Mouse (Mus musculus) frontal cortex, postnatal 10 days (tissue): Measurements from ENCODE around the gene Saysd1.

Experiments used
- DNase-seq, 2 experiments: peaks; one replicate each; pipeline ENCODE4 v3.0.0; 2022; ENCODE audit warnings: low spot score in 2 of 2, mixed read lengths in 1 of 2

The Saysd1 gene

GRCm38 (mm10) chr14:20110945-20111344 is 27.4 kb downstream of the Saysd1 start:
- DNase-seq = no peak

- no peak for DNase-seq
Measured at GRCm38 (mm10) chr14:20106271-20106670, 32.1 kb downstream of the Saysd1 start.

- DNase-seq = no peak
Measured at GRCm38 (mm10) chr14:20103207-20103606, 35.1 kb downstream of the Saysd1 start.

- DNase-seq = no peak
Measured at GRCm38 (mm10) chr14:20098061-20098460, 40.3 kb downstream of the Saysd1 start.

GRCm38 (mm10) chr14:20094942-20095341 is 43.4 kb downstream of the Saysd1 start:
- no peak for DNase-seq

- no peak for DNase-seq
Measured at GRCm38 (mm10) chr14:20093493-20093892, 44.8 kb downstream of the Saysd1 start.

GRCm38 (mm10) chr14:20084335-20084734 is 54.0 kb downstream of the Saysd1 start:
- DNase-seq = no peak

- peak; percentile 82 to 87 for DNase-seq
Measured at GRCm38 (mm10) chr14:20082536-20083325, 55.6 kb downstream of the Saysd1 start.

- DNase-seq = no peak
Measured at GRCm38 (mm10) chr14:20081937-20082533, 56.3 kb downstream of the Saysd1 start.

- DNase-seq = no peak
Measured at GRCm38 (mm10) chr14:20081084-20081483, 57.2 kb downstream of the Saysd1 start.

- DNase-seq = no peak
Measured at GRCm38 (mm10) chr14:20077181-20077580, 61.2 kb downstream of the Saysd1 start.

GRCm38 (mm10) chr14:20075544-20075943 is 62.8 kb downstream of the Saysd1 start:
- DNase-seq = no peak

GRCm38 (mm10) chr14:20074759-20075158 is 63.6 kb downstream of the Saysd1 start:
- no peak for DNase-seq

- DNase-seq = peak in 1 of 2 experiments; percentile 32
Measured at GRCm38 (mm10) chr14:20070629-20071028, 67.7 kb downstream of the Saysd1 start.

GRCm38 (mm10) chr14:20068365-20068764 is 70.0 kb downstream of the Saysd1 start:
- DNase-seq = no peak

- DNase-seq = peak; percentile 59 to 68
Measured at GRCm38 (mm10) chr14:20067293-20068074, 70.8 kb downstream of the Saysd1 start.

GRCm38 (mm10) chr14:20064771-20065170 is 73.6 kb downstream of the Saysd1 start:
- DNase-seq = no peak

- DNase-seq = no peak
Measured at GRCm38 (mm10) chr14:20048481-20048835, 89.9 kb downstream of the Saysd1 start.

GRCm38 (mm10) chr14:20047814-20048480 is 90.4 kb downstream of the Saysd1 start:
- DNase-seq = no peak

GRCm38 (mm10) chr14:20047291-20047690 is 91.0 kb downstream of the Saysd1 start:
- DNase-seq = no peak

- no peak for DNase-seq
Measured at GRCm38 (mm10) chr14:20044036-20044435, 94.3 kb downstream of the Saysd1 start.

- no peak for DNase-seq
Measured at GRCm38 (mm10) chr14:20041836-20042235, 96.5 kb downstream of the Saysd1 start.
